Mouse (Mus musculus): ENCODE data around the gene Mrnip.
"Not testable (repeated sequence)": the region's sequence is repeated elsewhere in the genome, so short reads cannot be mapped to it uniquely, and the experiment has no call there.

Mrnip gene

DNA sequence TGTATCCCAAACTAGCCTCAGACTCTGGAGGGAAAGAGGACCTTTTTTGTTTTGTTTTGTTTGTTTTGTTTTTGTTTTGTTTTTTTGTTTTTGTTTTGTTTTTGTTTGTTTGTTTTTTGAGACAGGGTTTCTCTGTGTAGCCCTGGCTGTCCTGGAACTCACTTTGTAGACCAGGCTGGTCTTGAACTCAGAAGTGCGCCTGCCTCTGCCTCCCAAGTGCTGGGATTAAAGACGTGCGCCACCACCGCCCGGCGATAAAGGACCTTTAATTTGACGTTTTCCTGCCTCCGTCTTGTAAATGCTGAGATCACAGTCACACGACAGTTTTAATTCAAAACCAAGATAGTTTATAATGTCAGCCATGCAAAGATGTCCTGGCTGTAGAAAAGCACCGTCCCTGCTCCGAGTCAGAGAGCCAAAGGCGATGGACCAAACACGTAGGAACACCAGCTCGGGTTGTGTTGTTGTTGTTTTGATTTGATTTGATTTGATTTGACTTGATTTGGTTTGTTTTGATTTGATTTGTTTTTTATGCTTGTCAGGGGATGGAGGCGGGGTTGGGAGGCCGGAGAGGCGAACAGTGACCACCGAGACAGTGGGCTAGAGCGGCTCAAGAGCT lies at the start of gene Mrnip:
Gene Mrnip, plus strand, starts transcription at position 334 of the 619 bp plus-strand sequence.
- DNase-seq = not testable (repeated sequence)

DNA sequence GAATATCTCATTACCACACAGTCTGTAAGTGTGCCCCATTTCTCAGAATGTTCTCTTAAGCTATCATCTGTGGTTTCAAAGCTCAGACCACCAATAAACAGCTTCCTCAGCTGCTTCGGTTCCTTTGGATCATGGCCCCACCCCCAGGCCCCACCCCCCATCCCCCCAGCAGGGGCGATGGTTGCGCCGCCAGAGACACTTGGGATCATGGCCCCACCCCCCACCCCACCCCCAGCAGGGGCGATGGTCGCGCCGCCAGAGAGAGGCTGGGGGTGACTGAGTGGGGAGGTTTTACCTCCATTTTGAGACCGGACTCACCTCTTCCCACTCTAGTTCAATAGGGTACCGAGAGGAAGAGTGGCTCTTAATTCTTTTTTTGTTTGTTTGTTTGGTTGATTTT lies 46.5 kb upstream of the Mrnip start:
- peak; percentile 11 for DNase-seq

DNA sequence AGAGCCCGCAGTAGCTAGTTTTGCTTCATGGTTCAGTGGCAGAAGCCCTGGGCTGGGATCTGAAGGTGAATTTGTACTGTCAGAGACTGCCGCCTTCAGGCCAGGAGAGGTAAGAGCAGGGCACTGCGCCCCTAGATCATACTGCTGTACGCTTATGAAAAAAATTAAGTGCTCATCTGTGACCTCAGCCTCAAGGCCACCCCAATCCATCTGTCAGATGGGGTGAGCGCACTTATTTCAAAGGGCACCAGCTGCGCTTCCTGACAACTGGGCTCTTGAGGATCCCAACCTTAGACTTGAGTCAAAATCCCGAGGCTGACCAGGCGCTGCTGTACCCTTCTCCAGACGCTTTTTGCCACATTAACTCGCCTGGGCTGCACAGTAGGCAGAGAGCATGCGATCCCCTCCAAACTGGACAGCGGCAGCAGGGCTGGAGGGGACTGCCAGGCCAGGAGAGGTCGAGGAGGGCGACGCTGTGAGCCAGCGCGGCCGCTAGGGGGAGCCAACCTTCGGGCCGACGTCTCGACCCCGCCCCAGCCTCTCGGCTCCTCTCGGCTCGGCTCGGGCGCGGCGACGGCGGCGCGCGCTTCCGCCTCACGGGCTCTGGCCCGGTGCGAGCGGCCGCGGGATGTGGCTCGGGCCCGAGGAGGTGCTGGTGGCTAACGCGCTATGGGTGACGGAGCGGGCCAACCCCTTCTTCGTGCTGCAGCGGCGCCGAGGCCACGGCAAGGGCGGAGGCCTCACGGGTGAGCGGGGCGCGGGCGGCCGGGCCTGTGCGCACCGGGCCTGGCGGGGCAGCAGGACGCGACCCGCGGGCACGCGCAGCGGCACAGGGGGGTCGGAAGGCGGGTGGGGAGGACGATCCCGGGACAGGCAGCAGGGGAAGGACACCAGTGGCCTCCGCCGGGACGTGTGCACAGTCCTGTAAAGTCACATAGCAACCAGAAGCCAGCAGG lies 43.2 kb upstream of the Mrnip start, which contains the start of gene Tbc1d9b:
Gene Tbc1d9b, plus strand, starts transcription at position 586 of the 956 bp plus-strand sequence.
- DNase-seq = peak; percentile 92

DNA sequence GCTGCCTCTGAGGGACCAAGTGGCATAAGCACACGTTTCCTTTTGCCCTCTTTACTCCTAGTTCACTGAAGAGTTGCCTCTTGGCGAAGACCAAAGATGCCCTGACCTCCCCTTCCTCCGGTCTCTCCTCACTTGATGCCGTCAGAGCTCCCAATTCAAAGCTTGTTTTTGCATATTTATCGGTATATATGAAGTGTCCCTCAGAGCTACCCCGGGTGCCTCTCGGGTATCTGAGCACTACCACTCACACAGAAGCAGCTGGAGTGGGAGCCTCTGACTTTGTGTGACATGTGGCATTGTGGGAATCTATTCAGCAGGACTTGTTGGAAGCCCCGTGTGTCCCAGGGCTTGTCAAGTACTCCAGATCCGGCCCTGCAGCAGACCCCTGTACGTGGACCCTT lies 42.4 kb upstream of the Mrnip start:
- peak; percentile 29 for DNase-seq

DNA sequence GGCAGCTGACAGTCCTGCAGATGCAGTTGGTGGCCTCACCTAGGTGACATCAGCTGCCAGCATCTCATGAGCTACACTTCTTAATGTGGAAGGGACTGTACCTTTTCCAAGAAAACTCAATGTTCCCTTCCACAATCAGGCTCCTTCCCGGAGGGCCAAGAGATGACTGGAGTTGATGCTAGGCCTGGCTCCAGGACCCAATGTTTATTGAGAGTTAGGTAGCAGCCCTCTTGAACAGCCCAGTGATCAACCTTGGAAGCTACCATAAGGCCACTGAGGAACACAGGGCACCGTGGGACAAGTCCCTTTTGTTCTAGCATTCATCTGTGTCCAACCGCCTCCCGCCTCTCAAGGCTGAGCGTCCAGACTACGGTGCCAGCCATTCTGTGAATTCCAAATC lies 42.0 kb upstream of the Mrnip start:
- no peak for DNase-seq

DNA sequence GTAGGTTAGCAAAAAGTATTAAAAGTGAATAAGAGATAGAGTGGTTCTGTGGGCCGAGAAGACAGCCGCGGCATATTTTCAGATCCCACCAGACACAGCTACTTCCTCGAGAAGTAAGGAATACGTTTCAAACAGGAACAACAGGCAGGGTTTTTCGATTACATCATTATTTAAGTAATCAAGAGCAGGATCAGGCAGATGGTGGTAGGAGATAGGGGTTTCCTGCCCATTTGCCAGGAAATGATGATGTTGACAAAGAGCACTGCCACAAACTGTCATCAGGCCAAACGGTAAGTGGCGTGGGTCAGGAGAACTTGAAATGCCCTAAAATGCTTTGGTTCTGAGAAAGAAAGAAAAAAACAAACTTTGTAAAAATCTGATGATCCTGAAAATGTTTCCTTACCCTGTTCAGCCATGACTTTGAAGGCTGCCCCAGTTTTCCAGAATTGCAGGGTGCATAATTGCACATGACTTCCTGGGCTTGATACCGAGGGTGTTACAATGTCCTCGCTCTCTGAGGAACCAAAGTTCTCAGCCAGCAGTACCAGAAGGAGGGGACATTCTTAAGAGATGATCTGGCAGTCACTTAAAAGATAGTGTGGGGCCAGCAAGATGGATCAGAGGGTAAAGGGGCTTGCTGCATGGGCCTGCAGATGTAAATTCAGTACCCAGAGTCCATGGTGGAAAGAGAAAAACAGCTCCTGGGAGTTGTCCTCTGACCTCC lies 39.9 kb upstream of the Mrnip start:
- no peak for DNase-seq

DNA sequence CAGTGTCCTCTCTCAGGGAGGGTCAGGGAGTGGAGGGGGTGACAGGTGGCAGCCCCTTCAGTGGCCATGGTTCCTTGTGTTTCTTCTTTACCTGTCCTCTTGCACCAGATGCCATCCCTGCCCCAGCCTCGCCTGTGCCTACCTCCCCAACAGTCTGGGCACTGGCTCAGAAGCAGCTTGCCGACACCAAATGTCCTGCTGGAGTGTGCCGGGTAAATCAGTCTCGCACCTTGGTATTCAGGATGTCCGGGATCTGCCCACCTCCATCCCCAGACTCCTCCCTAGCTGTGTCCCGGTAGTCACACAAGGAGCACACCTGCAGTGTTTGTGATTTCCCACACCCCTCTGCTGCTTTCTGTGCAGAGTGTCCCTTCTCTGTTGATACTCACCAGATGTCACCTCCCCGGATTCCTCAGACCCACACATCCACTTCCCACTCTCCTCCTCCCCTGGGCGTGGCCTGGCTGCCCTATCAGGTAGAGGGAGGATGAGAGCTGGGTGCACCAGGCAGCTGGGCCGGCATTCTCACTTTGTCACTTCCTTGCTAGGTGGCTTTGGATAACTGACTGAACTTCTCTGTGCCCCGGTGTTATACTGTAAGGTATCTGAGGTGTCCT lies 35.9 kb upstream of the Mrnip start:
- DNase-seq = no peak

DNA sequence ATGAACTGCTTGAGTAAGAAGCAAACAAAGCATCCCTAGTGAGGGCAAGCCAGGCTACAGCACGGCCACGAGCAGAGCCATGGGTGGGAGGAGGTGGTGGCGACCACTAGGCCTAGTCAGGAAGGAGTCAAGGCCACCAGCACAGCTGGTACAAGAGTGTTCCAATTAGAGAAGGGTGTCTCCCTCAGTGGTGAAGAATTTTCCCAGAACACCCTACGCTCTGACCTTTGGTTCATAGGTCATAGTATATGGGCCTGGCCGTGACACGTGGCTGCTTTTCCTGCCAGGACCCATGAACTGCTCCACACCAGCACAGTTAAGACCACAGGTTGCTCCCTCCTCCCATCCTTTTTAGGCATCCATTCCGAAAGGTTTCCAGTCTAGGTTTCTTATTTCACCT lies 34.7 kb upstream of the Mrnip start:
- no peak for DNase-seq

DNA sequence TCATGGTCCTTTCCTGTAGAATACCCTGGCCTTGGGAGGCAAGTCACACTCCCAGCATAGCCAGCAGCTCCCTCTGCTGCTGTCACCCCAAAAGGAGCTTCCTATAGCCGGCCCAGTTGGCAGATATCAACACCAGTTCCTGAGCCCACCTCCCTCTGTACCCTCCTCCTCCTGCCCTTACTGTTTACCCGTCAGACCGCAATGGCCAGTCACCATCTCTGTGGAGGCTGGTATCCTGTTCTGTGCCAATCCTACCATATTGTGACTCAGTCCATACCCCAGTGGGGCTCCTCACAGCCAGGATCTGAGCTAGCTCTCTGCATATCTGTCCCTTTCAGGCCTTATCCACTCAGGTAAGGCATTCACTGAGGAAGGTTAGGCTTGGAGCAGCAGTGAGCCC lies 28.7 kb upstream of the Mrnip start:
- no peak for DNase-seq

DNA sequence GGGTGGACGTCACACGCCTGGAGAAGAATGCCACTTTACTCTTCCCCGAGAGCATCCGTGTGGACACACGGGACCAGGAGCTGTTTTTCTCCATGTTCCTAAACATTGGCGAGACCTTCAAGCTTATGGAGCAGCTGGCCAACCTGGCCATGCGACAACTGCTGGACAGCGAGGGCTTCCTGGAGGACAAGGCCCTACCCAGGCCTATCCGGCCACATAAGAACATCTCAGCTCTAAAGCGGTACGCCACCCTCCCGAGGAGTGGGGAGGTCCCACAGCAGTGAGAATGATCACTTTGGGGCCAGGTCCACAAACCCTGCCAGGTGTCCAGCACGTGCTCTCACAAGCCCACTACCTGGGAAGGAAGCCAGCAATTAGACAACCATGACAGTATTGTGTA lies 28.1 kb upstream of the Mrnip start:
- DNase-seq = no peak

DNA sequence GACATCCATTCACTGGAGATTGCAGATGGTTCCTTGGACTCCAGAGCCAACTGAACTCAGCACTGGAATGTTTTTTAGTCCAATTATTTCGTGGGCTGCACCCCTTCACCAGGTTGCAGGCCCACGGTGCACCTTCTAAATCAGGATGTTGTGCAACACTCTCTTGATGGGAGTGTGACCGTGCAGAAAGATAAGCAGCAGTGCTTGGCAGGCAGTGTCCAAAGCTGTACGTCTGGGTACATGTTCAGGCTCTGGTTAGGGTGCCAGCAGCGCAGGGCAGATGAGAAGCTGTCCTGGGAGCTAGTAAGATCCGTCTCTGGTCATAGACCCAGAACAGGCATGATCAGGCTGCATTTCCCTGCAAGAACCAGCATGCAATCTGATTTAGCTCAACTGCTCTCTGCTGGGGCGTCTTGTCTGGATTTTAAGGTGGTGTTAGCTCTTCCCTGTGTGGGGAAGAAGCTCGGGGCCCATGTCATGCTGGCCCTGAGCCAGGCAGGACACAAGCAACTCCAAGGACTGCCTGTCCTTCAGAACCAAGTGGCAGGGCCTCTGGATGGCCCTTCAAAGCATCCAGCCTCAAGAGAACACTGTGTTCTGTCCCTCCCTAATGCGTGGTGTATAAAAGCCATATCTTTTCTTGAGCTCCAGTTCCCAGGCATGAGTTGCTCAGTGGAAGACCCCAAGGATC lies 26.8 kb upstream of the Mrnip start:
- DNase-seq = no peak

DNA sequence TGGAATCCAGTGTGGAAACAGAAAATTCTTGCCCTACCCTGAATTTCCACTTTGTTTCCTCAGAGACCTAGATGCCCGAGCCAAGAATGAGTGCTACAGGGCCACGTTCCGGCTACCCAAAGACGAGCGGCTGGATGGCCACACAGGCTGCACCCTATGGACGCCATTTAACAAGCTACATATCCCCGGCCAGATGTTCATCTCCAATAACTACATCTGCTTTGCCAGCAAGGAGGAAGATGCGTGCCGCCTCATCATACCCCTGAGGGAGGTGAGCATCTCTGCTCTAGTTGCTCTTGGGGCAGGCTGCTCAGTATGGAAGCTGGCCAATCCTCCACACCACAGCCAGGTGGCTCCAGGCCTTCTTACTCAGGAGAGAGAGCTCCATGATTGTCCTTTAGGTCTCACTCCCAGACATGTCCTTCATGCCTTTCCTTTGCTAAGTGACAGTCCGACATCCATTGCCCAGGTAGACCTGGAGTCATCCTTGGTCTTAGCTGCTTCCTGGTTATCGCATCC lies 26.2 kb upstream of the Mrnip start:
- DNase-seq = no peak

DNA sequence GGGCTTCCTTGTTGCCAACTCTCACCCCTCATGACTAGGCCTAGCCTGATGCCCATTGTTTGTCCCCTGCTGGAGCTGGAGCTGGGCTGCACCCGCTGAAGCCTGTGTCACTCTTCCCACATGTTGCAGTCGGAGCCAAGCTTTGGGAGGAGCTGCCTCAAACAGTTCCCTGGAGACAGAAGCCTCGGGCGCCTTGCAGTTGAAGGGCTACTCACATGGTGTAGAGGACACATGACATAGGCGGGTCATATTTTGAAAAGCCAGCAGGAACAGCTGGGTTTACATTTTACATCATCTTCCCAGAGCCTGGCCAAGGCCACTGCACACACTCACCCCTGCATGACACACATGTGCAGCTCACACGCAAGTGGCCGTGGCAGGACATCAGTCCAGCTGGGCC lies 25.0 kb upstream of the Mrnip start:
- DNase-seq = no peak

DNA sequence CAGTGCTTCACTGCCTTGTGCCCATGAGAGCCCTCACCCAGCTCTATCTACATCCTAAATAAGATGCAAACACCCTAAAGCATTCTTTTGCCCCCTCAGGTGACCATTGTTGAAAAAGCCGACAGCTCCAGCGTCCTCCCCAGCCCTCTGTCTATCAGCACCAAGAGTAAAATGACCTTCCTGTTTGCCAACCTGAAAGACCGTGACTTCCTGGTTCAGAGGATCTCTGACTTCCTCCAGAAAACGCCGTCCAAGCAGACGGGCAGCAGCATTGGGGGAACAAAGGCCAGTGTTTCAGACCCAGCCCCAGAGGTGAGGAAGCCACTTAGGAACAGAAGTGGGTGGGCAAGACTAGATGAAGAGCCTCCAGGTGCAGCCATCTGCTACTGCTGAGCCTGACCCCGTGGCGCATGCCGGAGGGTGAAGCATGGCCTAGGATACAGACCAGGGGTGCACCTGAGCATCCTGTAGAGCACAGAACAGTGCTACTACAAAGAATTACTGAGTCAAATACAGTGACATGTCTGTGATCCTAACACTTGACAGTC lies 24.6 kb upstream of the Mrnip start:
- no peak for DNase-seq

DNA sequence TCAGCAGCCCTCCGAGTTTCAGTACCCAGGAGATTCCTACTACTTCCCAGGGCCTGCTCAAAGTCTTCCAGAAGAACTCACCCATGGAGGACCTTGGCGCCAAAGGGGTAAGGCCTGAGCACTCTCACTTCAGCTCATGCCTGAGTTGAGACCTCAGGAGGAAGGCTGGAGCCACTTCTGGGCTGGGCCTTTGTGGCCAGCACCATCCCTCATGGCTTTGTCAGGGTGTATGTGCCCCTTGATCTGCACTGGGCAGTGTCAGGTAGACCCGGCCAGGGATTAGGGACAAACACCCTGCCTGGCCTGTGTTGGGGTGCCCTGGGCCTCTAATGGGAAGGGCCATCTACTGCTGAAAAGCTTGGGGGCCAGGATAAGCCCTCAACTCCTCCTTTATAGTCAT lies 22.9 kb upstream of the Mrnip start:
- no peak for DNase-seq

DNA sequence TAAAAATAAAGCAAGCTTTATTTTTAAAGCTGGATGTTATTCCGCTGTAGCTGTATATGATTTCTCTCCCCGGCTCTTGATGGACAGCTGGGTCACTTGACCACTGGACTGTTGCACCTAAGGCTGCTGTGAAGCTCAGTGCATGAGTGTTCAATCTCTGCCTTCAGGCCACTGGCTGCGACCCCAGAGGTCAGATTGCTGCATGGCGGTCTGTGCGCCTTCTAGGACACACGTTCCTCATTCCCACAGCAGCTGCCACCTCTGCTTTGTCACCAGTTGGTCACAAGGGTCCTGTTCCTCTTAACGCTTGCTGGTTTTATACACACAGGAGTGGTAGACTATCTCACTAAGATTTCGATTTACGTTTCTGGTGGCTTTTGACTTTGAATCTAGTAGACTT lies 20.1 kb upstream of the Mrnip start:
- peak; percentile 39 for DNase-seq

DNA sequence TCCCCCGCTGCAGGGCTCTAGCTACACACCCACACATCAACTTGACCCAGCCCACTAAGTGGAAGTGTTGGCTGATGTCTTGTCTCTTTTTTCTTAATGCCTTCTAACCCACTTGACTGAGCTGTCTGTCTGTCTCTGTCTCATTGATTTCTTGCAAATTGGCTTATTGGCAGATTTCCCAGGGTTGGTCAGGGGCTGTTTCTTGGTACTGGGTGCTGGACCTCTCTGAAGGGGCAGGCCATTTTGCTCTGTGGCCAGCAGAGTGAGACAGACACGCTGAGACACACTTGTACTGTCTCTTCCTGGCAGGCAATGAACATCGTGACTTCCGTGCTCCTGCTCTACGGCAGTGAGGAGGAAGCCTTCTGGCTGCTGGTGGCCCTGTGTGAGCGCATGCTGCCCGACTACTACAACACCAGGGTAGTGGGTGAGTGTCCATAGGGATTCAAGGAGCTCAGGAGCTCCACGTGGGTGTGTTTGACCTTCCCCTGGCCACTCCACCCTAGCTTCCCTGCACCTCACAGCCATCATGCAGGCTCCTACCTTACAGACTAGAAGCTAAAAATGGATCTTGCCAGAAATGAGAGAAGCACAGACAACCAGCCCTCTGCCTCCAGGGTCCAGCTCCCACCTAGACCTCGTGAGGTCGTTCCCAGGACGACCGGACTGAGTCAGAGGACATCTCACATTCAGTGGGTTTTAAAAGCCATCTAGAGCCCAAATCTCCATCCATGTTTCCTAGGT lies 19.3 kb upstream of the Mrnip start:
- DNase-seq = no peak

DNA sequence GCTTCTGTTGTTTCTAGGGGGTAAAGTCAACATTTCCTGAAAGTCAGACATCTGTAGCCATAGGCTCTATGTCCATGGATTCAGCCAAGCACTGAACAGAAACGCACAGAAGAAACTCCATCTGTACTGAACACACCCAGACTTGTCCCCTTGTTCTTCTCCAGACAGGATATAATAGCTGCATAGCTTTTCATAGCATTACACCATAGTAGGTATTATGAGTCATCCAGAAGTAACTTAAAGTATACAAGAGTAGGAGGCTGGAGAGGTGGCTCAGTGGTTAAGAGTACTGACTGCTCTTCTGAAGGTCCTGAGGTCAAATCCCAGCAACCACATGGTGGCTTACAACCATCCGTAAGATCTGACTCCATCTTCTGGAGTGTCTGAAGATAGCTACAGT lies 18.5 kb upstream of the Mrnip start:
- no peak for DNase-seq

DNA sequence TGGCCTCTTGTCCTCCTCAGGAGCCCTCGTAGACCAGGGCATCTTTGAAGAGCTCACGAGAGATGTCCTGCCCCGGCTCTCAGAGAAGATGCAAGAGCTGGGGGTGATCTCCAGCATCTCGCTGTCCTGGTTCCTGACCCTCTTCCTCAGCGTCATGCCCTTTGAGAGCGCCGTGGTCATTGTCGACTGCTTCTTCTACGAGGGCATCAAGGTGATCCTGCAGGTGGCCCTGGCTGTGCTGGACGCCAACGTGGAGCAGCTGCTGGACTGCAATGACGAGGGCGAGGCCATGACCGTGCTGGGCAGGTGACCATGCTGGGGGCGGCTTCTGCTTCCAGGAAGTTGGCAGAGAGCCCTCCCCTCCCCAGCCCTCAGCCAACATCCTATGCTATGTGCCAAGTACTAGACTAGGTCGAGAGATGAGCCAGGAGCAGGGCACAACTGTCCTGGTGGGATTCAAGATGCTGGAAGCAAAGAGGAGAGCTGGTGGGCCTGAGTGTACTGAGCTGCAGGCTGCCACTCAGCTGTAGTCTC lies 17.5 kb upstream of the Mrnip start:
- no peak for DNase-seq

DNA sequence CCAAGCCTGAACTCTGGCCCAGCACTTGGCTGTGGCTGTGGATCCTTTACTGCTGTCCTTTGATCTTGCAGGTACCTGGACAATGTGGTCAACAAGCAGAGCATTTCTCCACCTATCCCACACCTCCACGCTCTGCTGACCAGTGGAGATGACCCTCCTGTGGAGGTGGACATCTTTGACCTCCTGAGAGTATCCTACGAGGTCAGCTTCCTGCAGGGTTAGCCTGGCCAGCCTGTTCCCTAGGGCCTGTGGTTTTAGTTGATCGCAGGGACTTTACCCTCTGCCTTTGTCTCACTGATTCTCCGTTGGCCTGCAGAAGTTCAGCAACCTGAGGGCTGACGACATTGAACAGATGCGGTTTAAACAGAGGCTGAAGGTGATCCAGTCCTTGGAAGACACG lies 15.9 kb upstream of the Mrnip start:
- no peak for DNase-seq

DNA sequence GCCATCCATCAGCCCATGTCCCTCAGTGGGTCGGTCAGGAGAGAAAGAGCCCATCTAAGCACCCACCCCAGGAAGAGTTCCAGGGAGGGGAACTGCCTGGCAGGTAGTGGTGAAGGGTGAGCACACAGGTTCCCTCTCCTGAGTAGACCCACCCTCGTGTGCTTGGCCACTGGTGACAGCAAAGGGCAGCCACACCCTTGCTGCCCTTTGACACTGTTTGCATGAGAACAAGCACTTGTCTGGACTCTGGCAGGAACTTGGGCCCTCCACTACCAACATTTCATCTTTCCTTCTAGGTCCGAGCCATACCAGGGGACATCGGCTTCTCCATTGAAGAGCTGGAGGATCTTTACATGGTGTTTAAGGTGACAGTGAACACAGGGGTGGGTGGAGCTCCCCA lies 14.9 kb upstream of the Mrnip start:
- DNase-seq = no peak
